Mouse (Mus musculus) ES-E14 (cell line): ENCODE results near the gene Cnih2.

Source experiments
- CHD2 ChIP-seq: IDR thresholded peaks from 2 replicates; pipeline ENCODE4 v1.6.1; 2014; ENCODE audit warnings: mild to moderate bottlenecking, low read depth, low read length, inconsistent platforms
- MAFK ChIP-seq: IDR thresholded peaks from 2 replicates; pipeline ENCODE4 v1.6.1; 2014; ENCODE audit warnings: mild to moderate bottlenecking, low read depth, low read length, inconsistent platforms; ENCODE audit not compliant: insufficient read depth
- ZNF384 ChIP-seq: IDR thresholded peaks from 2 replicates; pipeline ENCODE4 v1.6.1; 2012; ENCODE audit warnings: low read depth, low read length, inconsistent platforms

- TF ChIP-seq ZNF384 (no peak), MAFK (no peak), CHD2 (no peak)
These were observed 45.5 kb downstream of the Cnih2 start for GRCm38 (mm10) chr19:5052853-5053252.
